In the genomic region with DNA sequence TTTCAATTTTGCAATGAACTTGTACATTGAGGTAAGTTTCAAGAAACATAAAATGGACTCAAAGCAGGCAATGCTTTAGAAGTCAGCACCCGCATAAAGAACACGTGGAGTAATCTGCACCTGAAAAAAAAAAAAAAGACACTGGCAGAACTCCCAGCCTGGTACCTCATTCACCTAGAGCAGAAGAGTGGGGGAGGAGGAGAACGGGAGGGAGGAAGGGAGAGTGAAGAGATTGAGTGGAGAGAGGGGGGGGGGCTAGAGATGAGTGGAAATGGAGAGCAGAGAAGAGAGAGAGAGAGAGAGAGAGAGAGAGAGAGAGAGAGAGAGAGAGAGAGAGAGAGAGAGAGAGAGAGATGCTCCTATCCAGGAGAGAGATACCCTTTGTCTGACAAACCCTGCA, we compare ENCODE assay signal across 7 mouse cellular contexts. TPM values are rescaled to one million over a fixed set of nuclear protein-coding genes. Genes with fewer than 3 reads are reported as not detected.
A peak's percentile ranks its signal among the peaks of the same experiment; 100 is the strongest.
DNase-seq lines count a peak whose midpoint lies in the region; ATAC-seq lines count a peak whose summit lies in the region.

No protein-coding gene starts in this region.

- no peak overlapping the region for H3K27ac ChIP-seq in lung, embryonic 15.5 days
- peak overlapping the region; percentile 98 for H3K27ac ChIP-seq in forebrain, embryonic 15.5 days (replicated peaks)
- no peak overlapping the region for H3K27ac ChIP-seq in liver, embryonic 13.5 days

- ATAC-seq in lung, embryonic 15.5 days (ENCODE audit: borderline replicate concordance, extremely low read depth, low FRiP score, low TSS enrichment): 0 out of 2 replicates have a peak, but pooled peaks have one; percentile 1
- ATAC-seq in forebrain, embryonic 15.5 days (replicated peaks): peak; percentile 23
- no peak for ATAC-seq in liver, embryonic 13.5 days (ENCODE audit: low read depth)

- peak overlapping the region; percentile 65; the same call in 1 of the 2 replicates for H3K9ac ChIP-seq in lung, embryonic 15.5 days
- peak overlapping the region; percentile 86 for H3K9ac ChIP-seq in forebrain, embryonic 15.5 days (replicated peaks)
- H3K9ac ChIP-seq in liver, embryonic 13.5 days: no peak overlapping the region

- no peak for DNase-seq in lung, postnatal 14 days
- DNase-seq in liver, embryonic 13.5 days: no peak
- peak; percentile 48 for DNase-seq in telencephalon, adult 2 months (ENCODE audit: low read depth, low spot score)
- DNase-seq in embryo, embryonic 11 days: no peak
- DNase-seq in ovary, postnatal 36 days (ENCODE audit: low spot score): no peak

- 10% methylated on average over 3 of the region's 3 CpGs for WGBS in lung, embryonic 15.5 days
- WGBS in forebrain, embryonic 15.5 days: 5% methylated on average over 3 of the region's 3 CpGs
- WGBS in liver, embryonic 13.5 days (ENCODE audit: insufficient replicate concordance): 21% methylated on average over 3 of the region's 3 CpGs

- H3K4me3 ChIP-seq in lung, embryonic 15.5 days: peak overlapping the region; percentile 67
- peak overlapping the region; percentile 77 for H3K4me3 ChIP-seq in forebrain, embryonic 15.5 days
- H3K4me3 ChIP-seq in liver, embryonic 13.5 days (replicated peaks): peak overlapping the region; percentile 53

- H3K9me3 ChIP-seq in lung, embryonic 15.5 days: no peaks in the 10 kb centered on the region
- H3K9me3 ChIP-seq in forebrain, embryonic 15.5 days: no peaks in the 10 kb centered on the region
- no peaks in the 10 kb centered on the region for H3K9me3 ChIP-seq in liver, embryonic 13.5 days (replicated peaks)

- H3K36me3 ChIP-seq in lung, embryonic 15.5 days: no peaks in the 10 kb centered on the region
- H3K36me3 ChIP-seq in forebrain, embryonic 15.5 days: no peaks in the 10 kb centered on the region
- no peaks in the 10 kb centered on the region for H3K36me3 ChIP-seq in liver, embryonic 13.5 days

- H3K4me2 ChIP-seq in lung, embryonic 15.5 days: peak overlapping the region; percentile 92
- peak overlapping the region; percentile 89 for H3K4me2 ChIP-seq in forebrain, embryonic 15.5 days (replicated peaks)
- H3K4me2 ChIP-seq in liver, embryonic 13.5 days: peak overlapping the region; percentile 65

- no peaks in the 10 kb centered on the region for H3K27me3 ChIP-seq in lung, embryonic 15.5 days
- H3K27me3 ChIP-seq in forebrain, embryonic 15.5 days: peaks cover 5% of the 10 kb centered on the region; the same call in 1 of the 2 replicates
- peaks cover 60% of the 10 kb centered on the region for H3K27me3 ChIP-seq in liver, embryonic 13.5 days

- peaks cover 15% of the 10 kb centered on the region for H3K4me1 ChIP-seq in lung, embryonic 15.5 days
- H3K4me1 ChIP-seq in forebrain, embryonic 15.5 days: peaks cover 22% of the 10 kb centered on the region
- no peaks in the 10 kb centered on the region for H3K4me1 ChIP-seq in liver, embryonic 13.5 days (replicated peaks)

RNA-seq across cellular contexts. Expression of a gene that starts 0.8 kb away (rescaled TPM):
- 13.1 and 14.0 TPM in 2 replicates for polyA plus RNA-seq in lung, embryonic 15.5 days (2015; fragmentation: Nextera tagmentation; extraction: Ambion mirVana)
- polyA plus RNA-seq in forebrain, embryonic 15.5 days (2015; fragmentation: Nextera tagmentation; extraction: Ambion mirVana): 47.5 and 51.3 TPM in 2 replicates
- polyA plus RNA-seq in liver, embryonic 13.5 days (2015; fragmentation: Nextera tagmentation; extraction: Ambion mirVana): 1.9 and 2.0 TPM in 2 replicates
